Mouse (Mus musculus) embryonic facial prominence, embryonic 11.5 days (tissue): ENCODE measurements around the gene Laptm5. TPM values are rescaled to one million over a fixed set of nuclear protein-coding genes. Genes with fewer than 3 reads are reported as not detected.

Experiments used
- ATAC-seq: fragments of 200-750 bp; cut with Nextera tagmentation; replicated peaks from 2 replicates; pipeline ENCODE4 v1.8.0; 2017; ENCODE audit warnings: low read depth; ENCODE audit not compliant: insufficient number of reproducible peaks, low FRiP score, low TSS enrichment
- DNase-seq: peaks from one replicate; pipeline ENCODE4 v3.0.0-alpha.2; 2015; ENCODE audit warnings: low spot score
- H3K27ac ChIP-seq: fragments of 300-500 bp; sonication (generic); replicated peaks from 2 replicates; pipeline ENCODE4 v1.5.1; 2014; ENCODE audit warnings: mild to moderate bottlenecking, low read depth, low read length, control low read depth
- H3K27me3 ChIP-seq: fragments of 300-500 bp; sonication (generic); 2 replicates; pipeline ENCODE4 v1.6.1; 2014; ENCODE audit warnings: mild to moderate bottlenecking, low read length, moderate library complexity, mixed read lengths; ENCODE audit not compliant: control insufficient read depth, insufficient read depth
- H3K36me3 ChIP-seq: fragments of 300-500 bp; sonication (generic); replicated peaks from 2 replicates; pipeline ENCODE4 v1.6.1; 2014; ENCODE audit warnings: low read depth, mild to moderate bottlenecking, low read length, moderate library complexity, mixed read lengths; ENCODE audit not compliant: control insufficient read depth, insufficient read depth
- H3K4me1 ChIP-seq: fragments of 300-500 bp; sonication (generic); 2 replicates; pipeline ENCODE4 v1.6.1; 2014; ENCODE audit warnings: low read length, mixed read lengths; ENCODE audit not compliant: control insufficient read depth, insufficient read depth
- H3K4me2 ChIP-seq: fragments of 300-500 bp; sonication (generic); 2 replicates; pipeline ENCODE4 v1.6.1; 2014; ENCODE audit warnings: low read depth, mild to moderate bottlenecking, control low read depth, low read length, moderate library complexity
- H3K4me3 ChIP-seq: fragments of 300-500 bp; sonication (generic); 2 replicates; pipeline ENCODE4 v1.5.1; 2014; ENCODE audit warnings: low read depth, low read length, control low read depth
- H3K9ac ChIP-seq: fragments of 300-500 bp; sonication (generic); replicated peaks from 2 replicates; pipeline ENCODE4 v1.6.1; 2014; ENCODE audit warnings: mild to moderate bottlenecking, control low read depth, low read length
- H3K9me3 ChIP-seq: fragments of 300-500 bp; sonication (generic); replicated peaks from 2 replicates; pipeline ENCODE4 v1.6.1; 2016; ENCODE audit warnings: mild to moderate bottlenecking, low read length, inconsistent platforms, mixed read lengths; ENCODE audit not compliant: control insufficient read depth
- WGBS: fragments of 180-500 bp; shearing (Covaris S2); extraction: QIAGEN DNeasy Blood & Tissue Kit; methylation state at CpG from one replicate; pipeline ENCODE4 v1.1.7; 2014; 5-methylcytosine and 5-hydroxymethylcytosine counted together
- polyA plus RNA-seq: library from polyadenylated mRNA; unstranded; fragments of >200 nt; fragmentation: Nextera tagmentation; extraction: Ambion mirVana; gene quantifications from 2 replicates; pipeline ENCODE4 v1.2.1, GENCODE M21; 2014

Laptm5 gene
- polyA plus RNA-seq, 1 experiment from 2014 or later = 25.4 TPM

DNA sequence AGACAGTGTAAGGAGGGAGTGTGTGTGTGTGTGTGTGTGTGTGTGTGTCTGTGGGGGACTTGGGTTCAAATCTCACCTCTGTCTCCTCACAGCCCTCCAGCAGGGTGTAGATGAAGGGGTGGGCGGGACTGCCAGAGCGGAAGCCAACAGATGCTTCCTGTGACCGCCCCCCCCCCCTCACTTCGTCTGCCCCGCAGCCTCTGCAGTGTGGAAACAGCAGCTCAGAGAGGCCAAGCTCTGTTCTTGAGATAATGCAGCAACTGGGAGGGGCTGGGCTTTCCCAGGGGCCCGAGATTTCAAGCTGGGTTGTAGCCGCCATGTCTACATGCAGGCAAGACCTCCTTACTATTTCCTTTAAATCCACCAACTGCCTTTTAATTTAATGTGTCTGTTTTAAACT is 2.3 kb upstream of the Laptm5 start:
- ATAC-seq (no peak), DNase-seq (no peak)
- Histone ChIP-seq H3K36me3 (no peaks in the 10 kb centered on the region), H3K9me3 (no peaks in the 10 kb centered on the region), H3K27me3 (no peaks in the 10 kb centered on the region), H3K9ac (no peak overlapping the region), H3K4me2 (no peak overlapping the region), H3K4me1 (peaks cover 2% of the 10 kb centered on the region; the same call in 1 of the 2 replicates), H3K4me3 (no peak overlapping the region), H3K27ac (no peak overlapping the region)
- WGBS = 29% methylated on average over 7 of the region's 7 CpGs

DNA sequence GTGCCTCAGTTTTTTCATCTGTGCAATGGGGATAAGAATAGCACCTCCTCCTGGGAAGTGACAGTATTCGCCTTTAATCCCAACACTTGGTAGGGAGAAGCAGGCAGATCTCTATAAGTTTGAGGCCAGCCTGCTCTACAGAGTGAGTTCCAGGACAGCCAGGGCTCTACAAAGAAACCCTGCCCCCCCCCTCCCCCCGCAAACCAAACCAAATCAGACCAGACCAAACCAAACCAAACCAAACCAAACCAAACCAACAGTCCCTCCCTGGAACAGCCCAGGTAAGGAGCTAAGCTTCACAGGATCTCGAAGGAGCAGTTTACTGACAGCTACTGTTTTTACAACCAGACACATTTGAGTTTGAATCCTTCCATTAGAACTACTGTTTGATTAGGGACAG is 299 bp upstream of the Laptm5 start:
- peaks cover 2% of the 10 kb centered on the region; the same call in 1 of the 2 replicates for H3K4me1 ChIP-seq
- no peak overlapping the region for H3K9ac ChIP-seq
- 79% methylated on average over 3 of the region's 3 CpGs for whole genome bisulfite sequencing
- no peaks in the 10 kb centered on the region for H3K27me3 ChIP-seq
- no peak overlapping the region for H3K4me2 ChIP-seq
- ATAC-seq (no peak), DNase-seq (no peak)
- H3K4me3 ChIP-seq = no peak overlapping the region
- H3K9me3 ChIP-seq = no peaks in the 10 kb centered on the region
- H3K27ac ChIP-seq = no peak overlapping the region
- H3K36me3 ChIP-seq = no peaks in the 10 kb centered on the region

DNA sequence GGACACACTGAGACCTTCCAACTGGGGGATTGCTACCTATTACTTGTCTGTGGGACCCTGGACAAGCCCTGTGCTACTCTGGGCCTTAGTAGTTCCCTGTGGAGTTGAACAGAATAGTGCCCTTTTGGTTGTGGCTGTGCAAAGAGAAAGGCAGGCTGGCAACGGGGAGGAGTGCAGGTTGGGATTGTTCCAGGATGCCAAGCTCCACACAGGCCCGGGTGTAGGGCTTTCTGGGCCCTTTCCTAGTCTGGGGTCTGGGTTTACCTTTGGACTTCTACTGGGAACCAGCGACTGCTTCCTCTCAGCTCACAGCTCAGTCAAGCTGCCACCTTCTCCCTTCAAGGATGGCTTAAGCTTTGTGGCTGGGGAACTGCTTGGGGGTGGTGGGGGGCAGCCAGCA is 586 bp downstream of the Laptm5 start:
- Histone ChIP-seq H3K4me2 (no peak overlapping the region), H3K27me3 (no peaks in the 10 kb centered on the region), H3K4me3 (no peak overlapping the region), H3K4me1 (peaks cover 2% of the 10 kb centered on the region; the same call in 1 of the 2 replicates), H3K9ac (no peak overlapping the region), H3K36me3 (no peaks in the 10 kb centered on the region), H3K27ac (no peak overlapping the region), H3K9me3 (no peaks in the 10 kb centered on the region)
- ATAC-seq (no peak), DNase-seq (no peak)
- WGBS = 72% methylated on average over 3 of the region's 3 CpGs

DNA sequence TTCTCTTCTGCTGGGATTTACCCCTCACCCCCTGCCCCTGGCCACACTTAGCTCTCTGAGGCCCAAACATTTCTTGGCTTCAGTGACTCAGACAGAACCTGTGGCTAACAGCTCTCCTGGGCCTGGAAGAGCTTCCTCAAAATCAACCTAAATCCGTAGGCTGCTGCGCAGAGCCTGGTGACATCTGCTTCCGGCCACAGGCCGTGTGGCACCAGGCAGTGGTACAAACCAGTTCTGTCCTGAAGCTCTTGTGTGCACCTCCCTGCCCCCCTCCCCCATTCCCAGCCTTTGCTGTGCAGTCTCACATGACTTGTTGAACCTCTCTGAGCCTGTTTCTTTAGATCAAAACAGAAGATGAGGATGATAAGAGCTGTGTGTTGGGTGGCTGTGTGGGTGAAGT is 1.1 kb downstream of the Laptm5 start:
- Histone ChIP-seq H3K4me1 (peaks cover 2% of the 10 kb centered on the region; the same call in 1 of the 2 replicates), H3K9ac (no peak overlapping the region), H3K36me3 (no peaks in the 10 kb centered on the region), H3K9me3 (no peaks in the 10 kb centered on the region), H3K27ac (no peak overlapping the region), H3K4me3 (no peak overlapping the region), H3K4me2 (no peak overlapping the region), H3K27me3 (no peaks in the 10 kb centered on the region)
- ATAC-seq (no peak), DNase-seq (no peak)
- 68% methylated on average over 4 of the region's 4 CpGs for WGBS

DNA sequence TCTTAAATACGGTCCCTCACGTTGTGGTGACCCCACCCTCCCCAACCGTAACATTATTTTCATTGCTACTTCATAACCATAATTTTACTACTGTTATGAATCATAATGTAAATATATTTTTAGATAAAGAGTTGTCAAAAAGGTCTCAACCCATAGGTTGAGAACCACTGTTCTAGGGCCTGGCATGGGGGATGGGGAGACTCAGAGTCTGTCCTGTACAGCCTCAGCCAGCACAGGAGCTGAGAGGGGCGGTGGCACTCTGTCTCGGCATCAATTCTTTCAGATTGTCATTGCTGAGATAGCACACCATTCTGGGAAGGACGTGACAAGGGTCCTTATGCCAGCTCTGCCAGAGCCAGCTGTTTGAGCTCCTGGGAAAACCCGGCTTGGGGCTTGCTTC is 1.6 kb downstream of the Laptm5 start:
- no peaks in the 10 kb centered on the region for H3K27me3 ChIP-seq
- H3K36me3 ChIP-seq = no peaks in the 10 kb centered on the region
- no peak overlapping the region for H3K4me3 ChIP-seq
- 81% methylated on average over 7 of the region's 7 CpGs for WGBS
- no peaks in the 10 kb centered on the region for H3K9me3 ChIP-seq
- H3K9ac ChIP-seq = no peak overlapping the region
- no peak overlapping the region for H3K27ac ChIP-seq
- no peak overlapping the region for H3K4me2 ChIP-seq
- DNase-seq (no peak), ATAC-seq (no peak)
- H3K4me1 ChIP-seq = peaks cover 2% of the 10 kb centered on the region; the same call in 1 of the 2 replicates

DNA sequence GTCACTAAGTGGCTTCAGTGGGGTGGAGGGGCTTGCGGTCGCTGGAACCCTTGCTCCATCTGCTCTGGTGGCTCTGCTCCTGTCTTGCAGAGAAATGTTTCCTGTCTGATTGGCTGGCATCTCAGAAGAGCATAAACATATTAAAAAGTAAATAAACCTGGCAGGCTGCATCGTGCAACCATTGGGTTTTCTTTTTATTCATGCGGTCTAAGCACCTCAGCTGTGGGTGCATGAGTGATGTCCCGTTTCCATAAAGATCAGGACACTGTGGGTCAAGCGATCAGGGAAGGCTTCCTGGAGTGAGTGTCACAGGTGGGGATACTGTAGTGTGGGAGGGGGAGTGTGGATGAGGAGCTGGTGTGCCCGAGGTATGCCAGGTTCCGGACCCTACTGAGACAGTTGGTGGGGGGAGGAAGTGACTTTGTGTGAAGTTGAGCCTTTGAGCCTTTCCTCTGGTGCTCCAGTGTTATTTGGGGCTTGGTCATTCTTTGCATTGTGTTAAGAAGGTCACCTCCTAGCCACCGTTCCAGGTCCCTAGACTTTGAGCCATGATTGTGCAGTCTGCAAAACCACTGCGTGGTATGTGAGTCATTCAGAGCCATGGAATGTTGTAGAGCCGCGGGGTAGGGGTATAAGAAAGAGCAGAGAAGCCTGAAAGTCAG is 2.2 kb downstream of the Laptm5 start:
- Histone ChIP-seq H3K36me3 (no peaks in the 10 kb centered on the region), H3K4me2 (no peak overlapping the region), H3K27me3 (no peaks in the 10 kb centered on the region), H3K9me3 (no peaks in the 10 kb centered on the region), H3K4me1 (peaks cover 2% of the 10 kb centered on the region; the same call in 1 of the 2 replicates), H3K4me3 (no peak overlapping the region), H3K9ac (no peak overlapping the region), H3K27ac (no peak overlapping the region)
- DNase-seq = no peak
- no peak for ATAC-seq
- WGBS = 70% methylated on average over 12 of the region's 12 CpGs

DNA sequence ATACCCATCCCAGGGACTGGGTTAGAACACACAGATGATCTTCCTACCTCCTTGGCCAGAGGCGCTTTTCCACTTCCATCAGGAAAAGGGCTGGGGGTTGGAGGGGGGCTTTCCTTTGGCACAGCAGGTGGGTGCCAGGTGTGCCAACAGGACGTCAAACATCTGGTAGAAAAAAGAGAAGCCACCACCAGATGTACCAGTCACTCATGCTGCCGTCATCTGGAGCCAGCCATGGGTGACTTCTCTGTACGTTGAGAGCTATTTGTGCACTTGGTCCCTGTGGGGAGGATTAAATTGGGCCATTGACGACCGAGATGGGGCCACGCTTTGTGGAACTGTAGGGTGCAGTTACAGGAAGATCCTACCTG is 2.7 kb downstream of the Laptm5 start:
- WGBS = 56% methylated on average over 7 of the region's 7 CpGs
- Histone ChIP-seq H3K4me3 (no peak overlapping the region), H3K4me2 (no peak overlapping the region), H3K27me3 (no peaks in the 10 kb centered on the region), H3K9me3 (no peaks in the 10 kb centered on the region), H3K27ac (no peak overlapping the region), H3K36me3 (no peaks in the 10 kb centered on the region), H3K4me1 (peaks cover 2% of the 10 kb centered on the region; the same call in 1 of the 2 replicates), H3K9ac (no peak overlapping the region)
- DNase-seq (no peak), ATAC-seq (no peak)

DNA sequence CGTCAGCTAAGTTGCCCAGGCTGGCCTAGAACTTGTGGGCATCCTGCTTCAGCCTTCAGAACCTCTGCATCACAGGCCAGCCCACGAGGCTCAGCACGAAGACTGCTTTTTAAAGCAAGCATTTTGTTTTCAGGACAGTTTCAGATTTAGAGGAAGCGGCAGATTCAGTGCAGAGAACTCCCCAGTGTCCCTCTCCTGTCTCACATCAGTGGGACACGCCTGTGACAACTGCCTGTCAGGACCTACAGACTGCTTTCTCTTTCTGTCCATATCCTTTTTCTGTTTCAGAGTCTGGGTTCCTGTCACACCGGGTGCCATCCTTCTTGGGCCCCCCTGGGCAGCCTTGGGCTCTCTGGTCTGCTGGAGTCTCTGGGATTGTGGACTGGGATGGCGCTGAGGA is 3.7 kb downstream of the Laptm5 start:
- H3K4me3 ChIP-seq = no peak overlapping the region
- H3K4me2 ChIP-seq = no peak overlapping the region
- H3K9me3 ChIP-seq = no peaks in the 10 kb centered on the region
- H3K4me1 ChIP-seq = peaks cover 5% of the 10 kb centered on the region; the same call in 1 of the 2 replicates
- DNase-seq (no peak), ATAC-seq (no peak)
- no peaks in the 10 kb centered on the region for H3K36me3 ChIP-seq
- 85% methylated on average over 7 of the region's 7 CpGs for WGBS
- H3K9ac ChIP-seq = no peak overlapping the region
- H3K27me3 ChIP-seq = no peaks in the 10 kb centered on the region
- no peak overlapping the region for H3K27ac ChIP-seq
